Mouse (Mus musculus) brown adipose tissue, adult 24 weeks (tissue): ENCODE data around the gene Optc. TPM values are rescaled to one million over a fixed set of nuclear protein-coding genes. Genes with fewer than 3 reads are reported as not detected.
A peak's percentile ranks its signal among the peaks of the same experiment; 100 is the strongest.

Experiments
- H3K27ac ChIP-seq: fragments of 200-500 bp; replicated peaks from 2 replicates; pipeline ENCODE4 v1.5.1; 2012; ENCODE audit warnings: low read depth, mild to moderate bottlenecking, low read length
- H3K4me1 ChIP-seq: fragments of 200-500 bp; 2 replicates; pipeline ENCODE4 v1.6.1; 2012; ENCODE audit warnings: low read length, mixed read lengths; ENCODE audit not compliant: control insufficient read depth, insufficient read depth, insufficient read length
- H3K4me3 ChIP-seq: fragments of 200-500 bp; 2 replicates; pipeline ENCODE4 v1.5.1; 2012; ENCODE audit warnings: low read depth, mild to moderate bottlenecking, low read length, moderate library complexity; ENCODE audit not compliant: insufficient read depth
- polyA plus RNA-seq: library from polyadenylated mRNA; stranded (reverse); fragments of >200 nt; gene quantifications from 2 replicates; pipeline ENCODE4 v1.2.4, GENCODE M21; 2012; ENCODE audit not compliant: missing spikeins, insufficient read depth, insufficient read length

The Optc gene
- polyA plus RNA-seq, 1 experiment: not detected

DNA sequence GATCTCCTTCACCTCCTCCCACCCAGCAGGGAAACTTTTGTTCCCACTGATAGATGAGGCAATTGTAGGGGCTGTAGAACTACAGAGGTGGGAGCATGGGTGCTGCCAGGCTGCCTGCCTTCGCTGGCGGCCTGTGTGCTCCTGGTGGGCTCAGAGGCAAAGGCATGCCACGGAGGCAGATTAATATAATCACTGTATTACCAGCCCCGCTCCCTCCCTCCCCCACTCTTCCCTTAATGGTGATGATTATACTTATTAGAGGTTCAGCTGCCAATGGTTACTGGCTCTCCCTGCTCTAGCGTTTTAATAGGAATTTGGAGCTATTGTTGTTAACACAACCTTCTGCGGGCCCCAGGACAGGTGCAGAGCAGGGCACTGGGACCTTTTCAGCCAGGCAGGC is 26.0 kb downstream of the Optc start:
- Histone ChIP-seq H3K4me3 (no peak overlapping the region), H3K4me1 (peaks cover 3% of the 10 kb centered on the region; the same call in 1 of the 2 replicates), H3K27ac (no peak overlapping the region)

DNA sequence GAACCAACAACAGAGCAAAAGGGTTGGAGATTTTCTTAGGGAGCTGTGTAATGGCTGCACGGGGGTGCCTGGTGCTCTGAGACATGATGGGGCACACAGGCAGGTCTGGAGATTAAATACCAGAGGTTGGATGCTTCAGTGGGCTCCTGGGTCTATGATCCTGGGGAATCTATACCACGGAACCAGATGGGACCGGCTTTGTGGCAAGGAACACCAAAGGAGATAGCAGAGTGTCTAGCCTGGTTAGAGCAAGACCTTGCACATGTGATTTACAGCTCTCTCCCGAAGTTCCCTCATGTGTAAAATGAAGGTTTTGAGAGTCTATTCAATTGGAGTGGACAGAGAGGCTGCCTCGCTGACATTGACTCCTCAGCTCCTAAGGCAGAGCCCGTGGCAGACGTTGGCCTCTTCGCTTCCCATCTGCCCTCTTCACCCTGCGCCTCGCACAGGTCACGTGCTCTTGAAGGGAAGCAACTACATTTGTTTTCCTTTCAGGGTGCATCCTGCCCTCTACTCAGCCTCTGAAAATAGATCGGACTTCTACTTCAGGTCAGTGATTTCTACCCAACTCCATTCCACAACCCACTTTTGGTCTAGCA is 28.9 kb downstream of the Optc start:
- Histone ChIP-seq H3K27ac (no peak overlapping the region), H3K4me3 (no peak overlapping the region)

DNA sequence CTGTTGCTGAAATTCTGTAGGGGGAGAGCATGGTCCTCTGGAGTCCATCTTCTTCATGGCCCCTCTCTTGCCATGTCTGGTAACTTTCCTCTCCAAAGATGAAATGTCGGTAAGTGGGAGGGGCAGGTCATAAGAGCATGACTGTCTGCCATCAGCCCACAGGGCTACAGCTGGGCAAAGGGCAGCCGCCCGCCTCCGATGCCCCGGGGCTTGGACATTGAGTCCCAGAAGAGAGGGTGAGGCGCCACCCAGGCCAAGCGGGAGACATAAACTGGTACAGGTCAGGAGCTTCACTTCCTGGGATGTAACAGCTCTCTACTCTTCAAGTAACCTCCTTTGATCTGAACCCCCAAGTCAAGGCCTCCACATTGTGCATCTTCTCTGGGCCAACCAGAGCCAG is 30.9 kb downstream of the Optc start:
- no peak overlapping the region for H3K27ac ChIP-seq
- peaks cover 3% of the 10 kb centered on the region; the same call in 1 of the 2 replicates for H3K4me1 ChIP-seq
- no peak overlapping the region for H3K4me3 ChIP-seq

More for the DNA sequence above, 28.9 kb downstream of the Optc start:
- peaks cover 3% of the 10 kb centered on the region; the same call in 1 of the 2 replicates for H3K4me1 ChIP-seq

DNA sequence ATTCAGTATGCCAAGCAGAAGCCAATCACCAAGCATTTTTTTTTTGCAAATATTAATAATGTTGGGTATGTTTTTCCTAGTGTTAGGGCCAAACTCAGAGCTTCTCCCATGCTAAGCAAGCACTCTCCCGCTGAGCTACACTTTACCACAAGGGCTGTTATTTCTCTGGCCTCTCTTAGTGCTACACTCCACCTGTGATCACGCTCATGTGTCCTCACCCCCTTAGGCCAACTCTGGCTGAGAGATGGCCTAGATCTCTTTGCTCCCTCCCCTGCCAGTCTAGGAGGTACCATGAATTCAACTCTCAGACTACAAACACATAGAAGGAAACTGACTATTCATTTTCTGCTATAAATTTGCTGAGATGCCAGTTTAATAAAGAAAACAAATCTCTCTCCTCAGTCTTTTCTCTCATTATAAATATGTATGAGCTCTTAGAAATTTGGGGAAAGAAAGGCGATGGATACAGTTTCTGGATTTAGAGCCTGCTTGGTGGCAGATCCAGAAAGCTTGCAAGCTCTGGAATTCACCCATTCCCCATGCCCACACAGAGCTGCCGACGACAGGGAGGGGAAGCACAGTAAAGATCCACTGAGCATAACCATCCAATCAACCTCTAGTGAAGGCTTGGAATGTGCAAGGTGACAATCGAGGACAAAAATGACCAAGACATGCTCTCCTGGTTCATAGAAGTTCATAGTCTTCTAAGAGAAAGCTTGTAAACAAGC is 34.5 kb downstream of the Optc start:
- H3K4me1 ChIP-seq: no peaks in the 10 kb centered on the region; the same call in 1 of the 2 replicates

DNA sequence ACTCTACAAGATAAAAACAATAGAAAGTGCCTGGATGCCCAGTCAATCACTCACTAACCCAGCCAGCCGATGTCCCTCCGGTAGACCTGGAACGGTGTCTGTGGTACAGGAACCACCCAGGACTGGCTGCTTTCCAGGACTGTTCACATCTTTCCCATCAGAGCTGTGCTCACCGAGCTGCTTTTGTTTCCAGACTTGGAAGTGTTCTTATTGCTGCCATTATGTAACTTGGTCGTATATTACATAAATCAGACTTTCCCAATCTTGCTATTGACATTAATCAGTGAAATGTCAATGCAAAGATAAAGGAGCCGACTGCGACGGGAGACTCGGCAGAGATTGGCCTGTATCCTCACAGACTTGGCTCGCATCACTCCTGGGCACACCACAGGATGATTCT is 36.6 kb downstream of the Optc start:
- no peaks in the 10 kb centered on the region; the same call in 1 of the 2 replicates for H3K4me1 ChIP-seq
- no peak overlapping the region for H3K27ac ChIP-seq
- H3K4me3 ChIP-seq: no peak overlapping the region

More for the DNA sequence above, 34.5 kb downstream of the Optc start:
- Histone ChIP-seq H3K27ac (no peak overlapping the region), H3K4me3 (no peak overlapping the region)

DNA sequence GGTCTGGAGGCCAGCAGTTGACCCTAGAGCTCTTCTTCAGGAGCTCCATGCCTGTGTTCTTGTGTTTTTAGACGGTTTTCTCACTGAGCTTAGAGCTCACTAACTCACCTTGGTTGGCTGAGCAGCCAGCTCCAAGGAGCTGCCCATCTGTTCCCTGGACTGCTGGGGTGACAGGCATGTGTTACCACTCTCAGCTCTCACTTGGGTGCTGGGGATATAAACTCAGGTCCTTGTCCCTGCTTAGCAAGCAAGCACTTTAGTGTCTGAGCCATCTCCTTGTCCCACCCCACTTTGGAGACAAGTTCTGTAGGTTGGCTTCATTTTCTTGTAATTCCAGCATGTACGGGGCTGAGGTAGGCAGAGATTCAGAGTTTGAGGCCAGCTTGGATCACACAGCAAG is 38.6 kb downstream of the Optc start:
- no peak overlapping the region for H3K4me3 ChIP-seq
- H3K27ac ChIP-seq: no peak overlapping the region
- no peaks in the 10 kb centered on the region; the same call in 1 of the 2 replicates for H3K4me1 ChIP-seq

DNA sequence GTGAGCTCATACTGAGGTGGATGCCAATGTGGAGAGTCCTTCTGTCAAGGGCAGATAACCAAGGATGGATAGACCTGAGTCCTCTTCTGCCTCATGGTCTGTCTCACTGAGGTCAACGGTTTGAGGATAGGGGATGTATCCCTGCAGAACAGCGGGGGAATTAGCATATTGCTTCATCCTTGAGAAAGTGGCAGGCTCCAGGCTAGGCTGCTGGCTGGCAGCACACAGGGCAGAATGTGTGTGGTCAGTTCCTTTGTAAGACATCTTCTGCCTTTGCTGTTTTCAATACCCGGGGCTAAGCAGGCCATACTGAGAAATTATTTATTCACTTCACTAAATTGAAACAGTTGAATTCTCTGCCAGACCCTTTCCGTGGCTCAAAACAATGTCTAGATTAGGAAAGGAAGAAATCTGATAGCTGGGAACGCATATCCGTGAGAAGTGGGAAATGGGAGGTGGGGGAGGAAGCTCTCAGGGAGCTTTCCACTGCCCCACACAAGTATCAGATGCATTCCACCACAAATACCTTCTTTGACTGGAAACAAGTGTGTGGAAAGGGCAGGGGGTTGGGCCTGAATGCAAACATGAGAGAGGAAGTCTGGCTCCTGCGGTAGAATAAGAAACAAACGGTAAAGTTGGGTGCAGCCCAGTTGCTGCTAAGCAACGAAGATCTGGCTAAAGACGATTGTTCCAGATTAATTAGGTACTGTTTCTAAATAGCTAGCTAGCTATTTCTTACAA is 44.4 kb downstream of the Optc start:
- no peak overlapping the region for H3K4me3 ChIP-seq
- H3K4me1 ChIP-seq: peaks cover 7% of the 10 kb centered on the region
- H3K27ac ChIP-seq: peak overlapping the region; percentile 41; the same call in 1 of the 2 replicates

DNA sequence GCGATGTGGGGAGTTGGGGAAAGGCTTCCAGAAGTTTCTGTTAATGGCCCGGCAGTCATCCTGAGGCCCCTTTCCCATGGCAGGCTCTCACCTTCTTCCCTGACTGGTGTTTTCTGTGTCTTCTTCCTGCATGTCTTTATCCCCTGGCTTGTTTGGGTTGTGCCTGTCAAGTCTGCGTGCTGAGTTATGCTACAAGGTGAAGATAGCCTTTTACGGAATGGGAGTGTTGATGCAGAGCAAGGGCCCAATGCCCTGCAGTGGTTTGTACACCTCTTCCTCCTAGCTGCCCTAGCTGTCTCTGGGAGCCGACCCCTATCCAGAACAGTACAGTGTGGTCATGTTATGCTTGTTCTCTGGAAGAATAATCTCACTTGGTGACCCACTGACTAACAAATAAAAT is 46.8 kb downstream of the Optc start:
- H3K4me1 ChIP-seq: peaks cover 7% of the 10 kb centered on the region
- H3K27ac ChIP-seq: no peak overlapping the region
- no peak overlapping the region for H3K4me3 ChIP-seq

DNA sequence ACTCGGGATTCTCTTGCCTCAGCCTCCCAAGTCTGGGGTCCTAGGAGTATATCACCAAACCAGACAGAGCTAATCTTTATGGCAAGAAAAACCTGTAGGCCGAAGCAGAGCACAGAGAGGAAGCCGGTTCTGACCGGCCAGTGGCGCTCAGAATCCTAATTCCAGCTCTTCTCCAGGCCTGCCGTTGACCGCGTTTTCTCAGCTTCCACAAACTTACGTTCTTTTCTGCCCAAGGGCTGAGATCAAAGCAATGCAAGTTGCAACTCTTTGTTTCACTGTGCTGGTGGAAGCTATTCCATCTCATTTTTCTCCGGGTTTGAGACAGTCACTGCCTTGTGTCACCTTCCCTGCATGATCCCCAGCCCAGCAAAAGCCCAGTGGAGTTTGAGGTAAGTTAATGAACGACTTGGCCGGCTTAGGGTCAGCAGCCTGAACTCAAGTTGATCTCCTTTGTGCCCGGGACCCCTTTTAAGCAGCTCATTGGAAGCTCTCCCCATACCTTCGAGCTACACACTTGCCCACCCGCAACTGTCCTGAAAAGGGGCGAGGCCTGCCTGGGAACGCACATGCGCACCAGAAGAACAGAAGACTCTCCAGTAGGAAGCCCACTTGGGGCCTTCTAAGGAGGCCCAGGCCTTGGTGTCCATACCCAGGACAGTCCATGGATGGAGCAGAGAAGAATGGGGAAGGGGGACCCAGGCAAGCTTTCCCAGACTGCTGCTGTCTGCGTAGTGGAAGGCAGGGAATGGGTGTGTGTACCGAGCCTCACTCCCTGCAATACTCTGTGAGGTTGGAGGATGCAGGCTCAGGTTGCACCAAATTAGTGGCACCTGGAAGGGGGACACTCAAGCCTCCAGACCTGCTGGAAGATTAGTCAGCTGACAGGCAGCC is 47.7 kb downstream of the Optc start:
- Histone ChIP-seq H3K4me3 (no peak overlapping the region), H3K4me1 (peaks cover 7% of the 10 kb centered on the region)

DNA sequence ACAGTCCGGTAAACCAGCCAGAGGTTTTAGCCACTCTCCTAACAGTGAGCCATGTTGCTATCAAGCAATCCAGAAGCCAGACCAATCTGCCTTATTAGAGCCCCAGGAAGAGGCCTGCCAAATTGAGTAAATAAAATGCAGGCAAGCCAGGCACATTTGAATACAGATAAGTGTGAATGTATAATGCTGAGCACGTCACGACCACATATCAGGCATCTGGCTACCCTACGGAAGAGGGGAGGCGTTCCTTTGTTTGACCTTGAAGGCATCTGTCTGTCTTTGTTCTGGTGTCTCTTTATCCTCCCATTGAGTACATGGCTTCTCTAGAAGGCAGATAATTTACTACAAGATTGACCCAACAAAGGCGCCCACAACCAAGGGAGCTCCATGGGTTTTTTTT is 48.5 kb downstream of the Optc start:
- no peak overlapping the region for H3K27ac ChIP-seq
- H3K4me1 ChIP-seq: peaks cover 7% of the 10 kb centered on the region
- no peak overlapping the region for H3K4me3 ChIP-seq

More for the DNA sequence above, 47.7 kb downstream of the Optc start:
- no peak overlapping the region for H3K27ac ChIP-seq

DNA sequence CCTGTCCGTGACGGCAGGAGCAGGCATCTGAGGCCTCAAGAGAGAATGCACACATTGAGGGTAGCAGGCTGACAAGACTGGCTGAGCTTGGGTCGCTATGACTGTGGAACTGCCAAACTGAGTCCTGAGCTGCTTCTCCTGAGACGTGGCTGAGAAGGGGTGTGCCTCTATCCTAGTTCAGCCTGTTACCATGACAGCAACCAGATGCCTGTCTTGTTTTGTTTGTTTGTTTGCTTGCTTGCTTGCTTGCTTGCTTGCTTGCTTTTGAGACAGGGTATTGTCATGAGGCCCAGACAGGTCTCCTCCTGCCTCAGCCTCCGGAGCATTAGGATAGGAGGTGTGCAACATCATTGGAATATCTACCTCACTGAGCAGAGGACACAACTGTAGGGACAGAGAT is 50.0 kb downstream of the Optc start:
- Histone ChIP-seq H3K4me3 (no peak overlapping the region), H3K4me1 (no peaks in the 10 kb centered on the region), H3K27ac (no peak overlapping the region)

DNA sequence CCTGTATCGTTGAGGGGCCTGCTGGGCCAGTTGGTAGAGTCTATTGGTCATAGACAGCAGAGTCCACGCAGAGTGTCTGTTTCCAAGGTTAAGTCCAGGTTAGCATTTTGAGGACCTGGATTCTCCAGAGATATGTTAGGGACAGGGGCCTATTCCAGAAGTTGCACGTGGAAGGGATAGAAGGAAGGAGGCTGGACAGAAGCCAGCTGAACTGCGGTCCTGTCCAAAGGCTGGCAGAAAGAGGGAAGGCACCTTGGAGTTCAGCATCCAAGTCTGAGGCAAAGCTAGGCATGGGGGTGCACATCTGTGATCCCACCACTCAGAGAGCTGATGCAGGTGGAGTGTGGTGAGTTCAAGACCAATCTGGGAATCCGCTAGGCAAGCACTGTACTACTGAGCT is 50.6 kb downstream of the Optc start:
- Histone ChIP-seq H3K4me1 (no peaks in the 10 kb centered on the region), H3K27ac (no peak overlapping the region), H3K4me3 (no peak overlapping the region)

DNA sequence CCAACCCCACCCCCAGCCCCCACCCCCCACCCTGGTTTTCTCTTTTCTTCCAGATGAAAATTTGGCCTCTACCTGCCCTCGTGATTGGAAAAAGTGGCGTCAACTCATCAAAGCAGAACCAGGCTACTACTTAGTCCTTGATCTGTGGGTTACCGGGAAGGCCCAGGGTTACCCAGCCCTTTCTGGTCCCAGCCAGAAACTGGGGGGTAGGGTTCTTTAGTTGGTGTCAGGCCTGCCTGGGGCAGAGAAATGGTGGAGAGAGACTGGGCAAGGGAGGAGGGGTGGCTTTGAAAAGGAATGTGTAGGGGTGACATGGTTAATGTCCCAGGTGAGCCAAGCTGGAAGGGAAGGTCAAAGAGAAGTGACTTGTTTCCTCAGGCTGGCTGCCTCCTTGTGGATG is 51.1 kb downstream of the Optc start:
- Histone ChIP-seq H3K4me3 (no peak overlapping the region), H3K4me1 (no peaks in the 10 kb centered on the region), H3K27ac (no peak overlapping the region)

DNA sequence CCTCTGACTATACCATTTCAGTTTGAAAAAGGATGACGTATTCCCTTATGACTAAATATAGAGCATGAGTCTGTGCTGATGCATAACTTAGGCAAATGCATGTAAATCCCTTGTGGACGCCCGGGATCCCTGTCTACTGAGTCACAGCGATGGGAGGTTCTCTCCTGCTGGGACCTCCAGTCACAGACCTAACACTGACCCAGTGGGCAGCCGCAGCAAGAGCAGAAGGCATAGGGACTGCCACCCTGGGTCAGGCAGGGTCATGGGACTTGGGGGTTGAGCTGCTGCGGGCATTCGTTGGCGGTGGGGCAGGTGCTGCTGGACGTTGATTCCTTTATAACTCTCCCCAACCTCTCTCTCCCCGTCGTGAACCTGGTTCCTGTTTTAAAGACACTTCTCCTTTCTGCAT is 51.7 kb downstream of the Optc start:
- Histone ChIP-seq H3K4me3 (no peak overlapping the region), H3K4me1 (no peaks in the 10 kb centered on the region), H3K27ac (no peak overlapping the region)
